Mouse (Mus musculus) liver (tissue): ENCODE measurements around the gene Cd47.

ENCODE experiments used
- DNase-seq: peaks from one replicate; pipeline ENCODE4 v3.0.0-alpha.2; 2020; ENCODE audit warnings: mixed read lengths

Cd47 gene

DNA sequence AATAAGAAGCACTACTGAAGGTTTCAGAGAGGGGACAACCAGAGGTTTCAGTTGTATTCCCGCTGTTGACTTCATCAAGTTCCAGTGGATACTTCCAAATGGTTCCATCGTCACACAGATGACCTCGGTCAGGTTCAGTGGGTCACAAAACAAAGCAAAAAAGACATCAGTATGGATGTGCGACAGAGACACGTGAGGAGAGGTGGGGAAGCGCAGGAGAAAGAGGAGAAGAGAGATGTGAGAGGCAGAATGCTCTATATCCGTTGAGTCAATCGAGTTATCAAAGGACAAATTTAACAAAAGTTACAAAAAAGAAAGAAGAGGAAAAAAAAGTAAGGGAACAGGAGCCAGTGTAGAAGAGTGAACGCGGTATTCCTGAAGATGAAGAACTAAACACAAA lies 154.6 kb downstream of the Cd47 start:
- no peak for DNase-seq

DNA sequence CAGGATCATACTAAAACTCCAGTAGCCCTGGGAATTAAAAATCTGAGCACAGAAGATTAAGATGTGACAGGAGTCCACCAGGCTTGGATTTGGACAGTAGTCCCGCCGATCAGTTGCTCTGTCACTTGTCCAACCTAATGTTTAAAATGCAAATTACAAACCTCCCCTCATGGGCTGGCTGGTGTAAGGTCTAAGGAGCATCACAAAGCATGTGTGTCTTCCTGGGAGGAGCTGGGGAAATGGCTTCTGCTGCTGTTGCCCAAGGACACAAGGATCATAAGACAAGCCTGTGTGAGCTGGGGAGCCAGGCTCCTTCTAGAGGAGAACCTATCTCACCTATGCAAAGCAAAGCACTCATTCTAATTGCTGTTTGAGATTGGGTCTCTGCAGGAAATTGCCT lies 155.0 kb downstream of the Cd47 start:
- no peak for DNase-seq

DNA sequence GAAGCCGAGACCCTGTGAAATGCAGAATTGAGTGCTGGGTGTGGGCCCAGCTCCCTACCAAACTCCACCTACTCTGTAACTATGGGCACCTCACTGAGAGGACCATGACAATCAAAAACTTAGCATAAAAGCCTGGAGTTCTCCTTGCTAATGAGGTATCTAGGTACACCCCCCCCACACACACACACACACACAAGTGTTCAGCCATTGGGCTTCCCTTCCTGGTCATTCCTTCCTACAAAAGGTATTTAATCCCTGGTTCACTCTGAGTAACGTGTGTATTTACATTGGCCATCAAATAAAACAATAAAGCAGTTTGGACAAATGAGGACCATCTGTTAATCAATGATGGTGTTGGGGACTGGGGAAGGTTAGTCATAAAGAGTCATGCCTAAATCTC lies 155.6 kb downstream of the Cd47 start:
- DNase-seq = no peak

DNA sequence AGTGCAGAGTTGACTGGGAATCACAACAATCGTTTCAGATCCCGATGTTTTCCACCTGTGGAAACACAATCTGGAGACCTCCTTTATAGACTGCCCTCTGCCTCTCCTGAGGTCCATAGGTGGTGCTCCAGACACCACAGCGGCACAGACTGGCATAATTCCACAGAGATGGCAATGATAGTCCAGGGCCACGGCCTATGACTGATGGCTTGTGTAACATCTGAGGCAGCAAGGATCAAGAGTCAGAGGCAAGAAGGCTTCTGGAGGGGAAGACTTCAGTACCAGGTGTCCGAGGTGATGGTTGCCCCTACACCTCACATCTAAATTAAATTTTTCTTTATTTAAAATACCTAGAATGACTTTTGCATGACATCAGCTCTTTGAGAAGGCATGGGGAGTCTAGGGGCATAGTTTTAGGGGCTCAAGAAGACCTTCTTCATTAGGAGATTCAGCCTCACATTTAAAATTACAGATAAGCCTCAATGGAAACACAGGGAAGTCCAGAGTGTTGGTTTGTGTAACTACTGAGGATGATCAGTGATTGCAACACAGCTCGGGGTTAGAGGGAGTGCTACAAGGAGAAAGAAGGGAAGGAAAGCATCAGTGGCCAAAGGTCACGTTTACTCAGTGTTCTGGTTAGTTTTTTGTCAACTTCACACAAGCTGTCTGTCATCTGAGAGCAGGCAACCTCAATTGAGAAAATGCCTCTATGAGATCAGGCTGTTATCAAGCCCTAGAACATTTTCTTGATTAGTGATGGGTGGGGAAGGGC lies 156.4 kb downstream of the Cd47 start:
- DNase-seq = no peak

DNA sequence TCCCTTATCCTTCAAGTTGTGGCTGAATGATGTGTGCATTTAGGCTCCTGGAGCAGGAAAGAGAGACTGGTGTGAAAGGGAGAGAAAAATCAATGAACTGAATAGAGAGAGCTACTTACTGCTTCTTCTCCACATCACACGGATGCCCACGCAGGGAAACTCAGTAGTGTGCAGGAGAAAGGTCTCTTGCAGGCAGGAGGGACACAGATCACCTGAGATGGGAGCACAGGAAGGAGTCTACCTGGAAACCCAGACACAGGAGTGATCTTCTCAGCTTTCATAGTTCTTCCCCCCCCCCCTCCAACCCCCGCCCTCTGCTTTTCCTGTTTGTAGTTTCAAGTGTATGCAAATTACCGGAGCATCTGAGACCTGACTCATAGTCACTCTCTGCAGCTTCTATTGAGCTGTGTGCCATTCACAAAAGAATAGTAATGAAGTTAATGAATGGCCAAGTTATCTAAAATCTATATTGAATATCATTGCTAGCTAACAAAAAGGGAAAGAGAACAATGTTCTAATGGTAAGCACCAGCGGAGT lies 158.6 kb downstream of the Cd47 start:
- DNase-seq = no peak

DNA sequence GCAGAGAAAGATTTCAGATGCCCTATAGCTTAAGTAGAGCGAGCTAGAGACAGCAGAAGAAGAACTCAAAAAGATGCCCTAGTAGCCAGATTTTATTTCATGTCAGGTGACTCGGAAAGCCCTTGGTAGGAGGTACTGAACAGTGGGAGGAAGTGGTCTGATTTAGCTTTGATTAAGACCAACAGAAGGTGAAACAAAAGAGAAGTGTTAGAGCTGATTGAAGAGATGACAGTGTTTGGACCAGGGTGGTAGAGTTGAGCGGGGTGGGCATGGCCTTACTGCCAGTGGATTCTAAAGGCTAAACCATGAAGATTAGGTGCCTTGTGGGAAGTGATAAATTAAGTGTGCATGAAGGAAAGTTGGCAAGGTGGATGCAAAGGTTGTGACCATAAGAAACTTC lies 162.0 kb downstream of the Cd47 start:
- no peak for DNase-seq

DNA sequence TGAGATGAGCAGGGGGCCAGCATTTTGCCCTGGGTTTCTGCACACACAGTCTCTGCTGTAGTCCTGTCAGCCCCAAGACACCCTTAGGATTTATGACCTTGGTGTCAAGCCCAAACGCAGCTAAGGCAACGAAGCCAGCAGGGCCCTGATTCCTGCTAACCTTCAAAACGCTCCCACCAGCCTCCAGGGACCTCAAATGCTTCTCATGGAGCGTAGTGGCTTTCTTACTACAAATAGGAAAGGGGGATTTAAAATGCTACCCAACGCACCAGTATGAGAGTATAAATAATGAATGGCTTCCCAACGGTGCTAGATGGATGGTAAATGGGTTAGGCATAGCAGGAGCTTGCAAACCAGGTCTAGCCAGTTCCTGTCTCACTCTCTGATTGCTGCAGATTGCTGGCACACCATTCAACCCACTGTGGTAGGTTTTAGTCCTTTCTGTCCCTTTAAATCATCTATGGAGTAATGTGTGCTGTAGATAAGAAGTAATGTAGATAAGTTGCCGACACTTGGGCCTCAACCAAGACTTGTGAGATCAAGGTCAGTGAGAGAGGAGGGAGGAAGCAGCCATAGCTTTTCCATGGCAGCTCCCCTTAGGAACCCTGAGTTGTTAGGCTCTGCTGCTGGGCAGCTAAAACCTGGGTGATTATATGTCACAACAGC lies 164.1 kb downstream of the Cd47 start:
- DNase-seq = no peak
